Mouse (Mus musculus) liver, postnatal 0 days (tissue): ENCODE measurements around the gene Tns1. TPM values are rescaled to one million over a fixed set of nuclear protein-coding genes. Genes with fewer than 3 reads are reported as not detected.

Experiments used
- ATAC-seq: fragments of 200-750 bp; cut with Nextera tagmentation; 2 replicates; pipeline ENCODE4 v1.8.0; 2017; ENCODE audit warnings: mild to moderate bottlenecking, moderate library complexity
- DNase-seq: peaks from one replicate; pipeline ENCODE4 v3.0.0-alpha.2; 2016
- H3K27ac ChIP-seq: fragments of 300-500 bp; sonication (generic); 2 replicates; pipeline ENCODE4 v1.5.1; 2014; ENCODE audit warnings: antibody characterized with exemption, moderate library complexity, mild to moderate bottlenecking, low read depth
- H3K27me3 ChIP-seq: fragments of 300-500 bp; sonication (generic); 2 replicates; pipeline ENCODE4 v1.6.1; 2014; ENCODE audit warnings: low read length, control low read depth, mixed read lengths; ENCODE audit not compliant: insufficient read depth
- H3K36me3 ChIP-seq: fragments of 300-500 bp; sonication (generic); replicated peaks from 2 replicates; pipeline ENCODE4 v1.6.1; 2014; ENCODE audit warnings: mild to moderate bottlenecking, control low read depth, low read length, moderate library complexity, mixed read lengths; ENCODE audit not compliant: insufficient read depth
- H3K4me1 ChIP-seq: fragments of 300-500 bp; sonication (generic); 2 replicates; pipeline ENCODE4 v1.6.1; 2014; ENCODE audit warnings: antibody characterized with exemption, mild to moderate bottlenecking, control low read depth; ENCODE audit not compliant: insufficient read depth
- H3K4me2 ChIP-seq: fragments of 300-500 bp; sonication (generic); 2 replicates; pipeline ENCODE4 v1.6.1; 2014; ENCODE audit warnings: low read depth, mild to moderate bottlenecking, low read length, moderate library complexity, mixed read lengths
- H3K4me3 ChIP-seq: fragments of 300-500 bp; sonication (generic); 2 replicates; pipeline ENCODE4 v1.5.1; 2014; ENCODE audit warnings: low read depth, low read length
- H3K9ac ChIP-seq: fragments of 300-500 bp; sonication (generic); replicated peaks from 2 replicates; pipeline ENCODE4 v1.6.1; 2014; ENCODE audit warnings: mild to moderate bottlenecking, moderate library complexity
- H3K9me3 ChIP-seq: fragments of 300-500 bp; sonication (generic); 2 replicates; pipeline ENCODE4 v1.6.1; 2016; ENCODE audit warnings: mild to moderate bottlenecking, control low read depth, low read length, mixed read lengths
- CTCF ChIP-seq: sonication (generic); IDR thresholded peaks from 2 replicates; pipeline ENCODE4 v1.5.1; 2016; ENCODE audit warnings: antibody characterized with exemption, low read depth
- EP300 ChIP-seq: IDR thresholded peaks from 2 replicates; pipeline ENCODE4 v1.6.1; 2016; ENCODE audit warnings: antibody characterized with exemption, low read depth, mild to moderate bottlenecking
- WGBS: fragments of 180-500 bp; shearing (Covaris S2); extraction: QIAGEN DNeasy Blood & Tissue Kit; methylation state at CpG from one replicate; pipeline ENCODE4 v1.1.7; 2014; ENCODE audit not compliant: insufficient replicate concordance; 5-methylcytosine and 5-hydroxymethylcytosine counted together
- polyA plus RNA-seq: library from polyadenylated mRNA; unstranded; fragments of >200 nt; fragmentation: Nextera tagmentation; extraction: Ambion mirVana; gene quantifications from 2 replicates; pipeline ENCODE4 v1.2.1, GENCODE M21; 2015

Gene Tns1
- polyA plus RNA-seq, 1 experiment from 2014 or later = 12.1 TPM

- Histone ChIP-seq H3K9me3 (no peaks in the 10 kb centered on the region), H3K4me1 (peaks cover 63% of the 10 kb centered on the region), H3K4me2 (peak overlapping the region; percentile 69), H3K27me3 (no peaks in the 10 kb centered on the region), H3K27ac (peak overlapping the region; percentile 79), H3K36me3 (peaks cover 34% of the 10 kb centered on the region), H3K9ac (peak overlapping the region; percentile 61), H3K4me3 (peak overlapping the region; percentile 42)
- no peak for ATAC-seq
- TF ChIP-seq CTCF = no peak
- TF ChIP-seq EP300 = no peak
- DNase-seq = no peak
- WGBS = 78% methylated on average over 5 of the region's 5 CpGs
Measured at GRCm38 (mm10) chr1:73999533-73999932, 124.7 kb downstream of the Tns1 start.

- no peaks in the 10 kb centered on the region for H3K27me3 ChIP-seq
- ATAC-seq (no peak), DNase-seq (no peak)
- peak overlapping the region; percentile 61 for H3K9ac ChIP-seq
- H3K4me3 ChIP-seq = 0 out of 2 replicates have a peak overlapping the region, but pooled peaks have one; percentile 42
- 37% methylated on average over 5 of the region's 5 CpGs for WGBS
- TF ChIP-seq EP300 (no peak), CTCF (no peak)
- H3K36me3 ChIP-seq = peaks cover 39% of the 10 kb centered on the region
- no peaks in the 10 kb centered on the region for H3K9me3 ChIP-seq
- peaks cover 58% of the 10 kb centered on the region for H3K4me1 ChIP-seq
- peak overlapping the region; percentile 69 for H3K4me2 ChIP-seq
- peak overlapping the region; percentile 79; the same call in 1 of the 2 replicates for H3K27ac ChIP-seq
Measured at GRCm38 (mm10) chr1:73998925-73999375, 125.3 kb downstream of the Tns1 start.

- Histone ChIP-seq H3K4me2 (peak overlapping the region; percentile 69), H3K27me3 (no peaks in the 10 kb centered on the region), H3K4me1 (peaks cover 52% of the 10 kb centered on the region), H3K9ac (peak overlapping the region; percentile 54), H3K4me3 (no peak overlapping the region), H3K27ac (peak overlapping the region; percentile 79; the same call in 1 of the 2 replicates), H3K9me3 (no peaks in the 10 kb centered on the region), H3K36me3 (peaks cover 43% of the 10 kb centered on the region)
- WGBS = 52% methylated on average over 9 of the region's 9 CpGs
- ATAC-seq = no peak
- DNase-seq = no peak
- TF ChIP-seq CTCF (no peak), EP300 (no peak)
Measured at GRCm38 (mm10) chr1:73998131-73998865, 126.0 kb downstream of the Tns1 start.

- no peak for DNase-seq
- H3K4me1 ChIP-seq = peaks cover 42% of the 10 kb centered on the region
- WGBS = 87% methylated on average over 6 of the region's 6 CpGs
- H3K9me3 ChIP-seq = no peaks in the 10 kb centered on the region
- TF ChIP-seq CTCF = no peak
- TF ChIP-seq EP300 = no peak
- no peaks in the 10 kb centered on the region for H3K27me3 ChIP-seq
- no peak overlapping the region for H3K9ac ChIP-seq
- no peak for ATAC-seq
- peaks cover 46% of the 10 kb centered on the region for H3K36me3 ChIP-seq
- no peak overlapping the region for H3K4me3 ChIP-seq
- H3K4me2 ChIP-seq = no peak overlapping the region
- no peak overlapping the region for H3K27ac ChIP-seq
Measured at GRCm38 (mm10) chr1:73997341-73997740, 126.9 kb downstream of the Tns1 start.

- TF ChIP-seq CTCF = no peak
- TF ChIP-seq EP300 = no peak
- 77% methylated on average over 3 of the region's 3 CpGs for WGBS
- Histone ChIP-seq H3K4me1 (peaks cover 36% of the 10 kb centered on the region), H3K27ac (no peak overlapping the region), H3K36me3 (peaks cover 51% of the 10 kb centered on the region), H3K4me3 (no peak overlapping the region), H3K27me3 (no peaks in the 10 kb centered on the region), H3K9ac (no peak overlapping the region), H3K9me3 (no peaks in the 10 kb centered on the region), H3K4me2 (no peak overlapping the region)
- no peak for ATAC-seq
- DNase-seq = no peak
Measured at GRCm38 (mm10) chr1:73996650-73997049, 127.6 kb downstream of the Tns1 start.

GRCm38 (mm10) chr1:73996209-73996608 is 128.0 kb downstream of the Tns1 start:
- WGBS = 65% methylated on average over 2 of the region's 2 CpGs
- H3K36me3 ChIP-seq = peaks cover 55% of the 10 kb centered on the region

More at GRCm38 (mm10) chr1:73996209-73996608, 128.0 kb downstream of the Tns1 start:
- ATAC-seq (no peak), DNase-seq (peak; percentile 72)
- TF ChIP-seq CTCF (peak; percentile 88), EP300 (no peak)
- peaks cover 32% of the 10 kb centered on the region for H3K4me1 ChIP-seq
- no peak overlapping the region for H3K4me2 ChIP-seq
- H3K9me3 ChIP-seq = no peaks in the 10 kb centered on the region
- no peak overlapping the region for H3K27ac ChIP-seq
- H3K9ac ChIP-seq = no peak overlapping the region
- no peak overlapping the region for H3K4me3 ChIP-seq
- no peaks in the 10 kb centered on the region for H3K27me3 ChIP-seq
